Comparison of ENCODE assay signal across 17 mouse cellular contexts in the genomic region with DNA sequence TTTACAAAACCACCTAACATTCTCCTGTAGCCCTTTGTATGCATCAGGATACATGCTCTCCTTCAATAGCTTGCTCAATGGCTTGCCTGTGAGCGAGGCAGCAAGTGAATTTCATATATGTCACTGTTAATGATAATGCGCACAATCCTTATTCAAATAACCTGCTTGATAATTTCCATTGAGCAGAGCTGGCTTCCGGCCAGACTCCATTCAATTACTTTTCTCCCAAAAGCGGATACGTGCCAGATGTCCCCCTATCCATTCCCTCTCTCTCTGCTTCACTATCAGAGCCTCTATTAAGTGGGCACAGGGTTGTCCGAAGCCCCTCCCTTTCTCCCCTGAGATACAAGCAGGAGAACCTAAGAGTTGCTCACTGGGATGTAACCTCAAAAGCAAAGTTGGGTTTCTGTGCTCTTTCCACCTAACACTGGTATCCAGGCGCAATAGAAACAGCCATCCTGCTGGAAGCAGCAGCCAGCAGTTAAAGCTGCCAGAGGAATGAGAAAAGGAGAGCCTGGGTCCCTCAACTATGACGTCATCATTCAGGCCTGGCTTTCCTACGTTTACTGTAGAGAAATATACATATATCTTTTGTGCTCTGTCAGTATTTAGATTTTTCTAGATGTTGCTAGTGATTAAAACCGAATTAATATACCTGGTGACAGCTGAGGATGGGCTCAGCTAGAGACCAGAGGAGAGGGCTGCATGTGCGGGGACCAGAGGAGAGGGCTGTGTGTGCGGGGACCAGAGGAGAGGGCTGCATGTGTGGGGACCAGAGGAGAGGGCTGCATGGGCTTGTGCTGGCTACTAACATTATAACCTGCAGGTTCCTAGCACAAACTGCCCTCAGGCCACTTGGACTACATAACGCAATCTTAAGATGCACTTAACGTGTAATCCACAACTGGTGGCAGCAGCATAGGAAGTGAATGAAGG. TPM values are rescaled to one million over a fixed set of nuclear protein-coding genes. Genes with fewer than 3 reads are reported as not detected.
DNase-seq lines count a peak whose midpoint lies in the region; ATAC-seq and TF ChIP-seq lines count a peak whose summit lies in the region.
"Had no signal": no experiment of that assay in that cellular context is flagged by ENCODE, and none has a peak within 500 bp of the region (broad histone marks: within the 10 kb centered on the region; RNA-seq: fewer than 3 reads in every experiment).

No protein-coding gene starts in this region.

- H3K27me3 ChIP-seq in midbrain, embryonic 12.5 days: no peaks in the 10 kb centered on the region
- H3K27me3 ChIP-seq in midbrain, embryonic 11.5 days (ENCODE audit: control insufficient read depth, insufficient read depth, low read length): no peaks in the 10 kb centered on the region
- no peaks in the 10 kb centered on the region for H3K27me3 ChIP-seq in forebrain, embryonic 15.5 days
- H3K27me3 ChIP-seq in hindbrain, embryonic 13.5 days: no peaks in the 10 kb centered on the region
- H3K27me3 ChIP-seq in midbrain, postnatal 0 days (ENCODE audit: insufficient read depth, low read length): no peaks in the 10 kb centered on the region
- H3K27me3 ChIP-seq: intestine, embryonic 15.5 days; liver, embryonic 12.5 days had no signal

- 79% methylated on average over 14 of the region's 14 CpGs for WGBS in midbrain, embryonic 12.5 days
- WGBS in midbrain, embryonic 11.5 days: 88% methylated on average over 14 of the region's 14 CpGs
- 38% methylated on average over 14 of the region's 14 CpGs for WGBS in forebrain, embryonic 15.5 days
- 56% methylated on average over 14 of the region's 14 CpGs for WGBS in hindbrain, embryonic 13.5 days
- WGBS in midbrain, postnatal 0 days: 60% methylated on average over 14 of the region's 14 CpGs

- H3K4me2 ChIP-seq in midbrain, embryonic 12.5 days (replicated peaks): no peak overlapping the region
- no peak overlapping the region for H3K4me2 ChIP-seq in midbrain, embryonic 11.5 days
- 0 out of 2 replicates have a peak overlapping the region, but pooled peaks have one; percentile 4 for H3K4me2 ChIP-seq in forebrain, embryonic 15.5 days (replicated peaks)
- H3K4me2 ChIP-seq in hindbrain, embryonic 13.5 days: no peak overlapping the region
- H3K4me2 ChIP-seq in midbrain, postnatal 0 days (ENCODE audit: low read depth, low read length, poor library complexity, severe bottlenecking): no peak overlapping the region
- H3K4me2 ChIP-seq: intestine, embryonic 15.5 days; liver, embryonic 12.5 days; lung, embryonic 14.5 days had no signal

- H3K9ac ChIP-seq in midbrain, embryonic 12.5 days (replicated peaks): no peak overlapping the region; the same call in 1 of the 2 replicates
- no peak overlapping the region for H3K9ac ChIP-seq in midbrain, embryonic 11.5 days (ENCODE audit: low read length)
- H3K9ac ChIP-seq in forebrain, embryonic 15.5 days (replicated peaks): no peak overlapping the region
- no peak overlapping the region for H3K9ac ChIP-seq in hindbrain, embryonic 13.5 days
- 0 out of 2 replicates have a peak overlapping the region, but pooled peaks have one; percentile 8 for H3K9ac ChIP-seq in midbrain, postnatal 0 days (replicated peaks; ENCODE audit: low read length, poor library complexity, severe bottlenecking)
- H3K9ac ChIP-seq: intestine, embryonic 15.5 days; liver, embryonic 12.5 days; lung, embryonic 14.5 days had no signal

- H3K4me3 ChIP-seq in midbrain, embryonic 12.5 days: no peak overlapping the region
- H3K4me3 ChIP-seq in midbrain, embryonic 11.5 days (ENCODE audit: low read depth, low read length): no peak overlapping the region
- H3K4me3 ChIP-seq in forebrain, embryonic 15.5 days: no peak overlapping the region
- no peak overlapping the region for H3K4me3 ChIP-seq in hindbrain, embryonic 13.5 days
- H3K4me3 ChIP-seq in midbrain, postnatal 0 days (ENCODE audit: low read depth, low read length): no peak overlapping the region
- H3K4me3 ChIP-seq: heart, embryonic 10.5 days; intestine, embryonic 15.5 days; liver, embryonic 12.5 days had no signal

- DNase-seq in midbrain, embryonic 11.5 days (ENCODE audit: low spot score, missing footprints): no peak
- DNase-seq in midbrain, postnatal 0 days (ENCODE audit: low spot score): peak; percentile 42
- DNase-seq in thymus, postnatal 0 days (ENCODE audit: low spot score): no peak
- DNase-seq in kidney, adult 18-20 months: no peak
- DNase-seq: cerebellum, postnatal 14 days; gastrocnemius, postnatal 14 days; heart, postnatal 10 days; lung, embryonic 14.5 days; thymus, postnatal 36 days had no signal

- TF ChIP-seq CTCF in midbrain, postnatal 0 days (IDR thresholded peaks at IDR 0.05): no peak

- no peaks in the 10 kb centered on the region for H3K9me3 ChIP-seq in midbrain, embryonic 12.5 days
- H3K9me3 ChIP-seq in midbrain, embryonic 11.5 days (ENCODE audit: control insufficient read depth, low read length): no peaks in the 10 kb centered on the region
- H3K9me3 ChIP-seq in forebrain, embryonic 15.5 days: no peaks in the 10 kb centered on the region
- no peaks in the 10 kb centered on the region for H3K9me3 ChIP-seq in hindbrain, embryonic 13.5 days
- no peaks in the 10 kb centered on the region for H3K9me3 ChIP-seq in midbrain, postnatal 0 days (ENCODE audit: low read length)
- H3K9me3 ChIP-seq: heart, embryonic 10.5 days; intestine, embryonic 15.5 days; liver, embryonic 12.5 days had no signal

- no peak for ATAC-seq in midbrain, embryonic 12.5 days (ENCODE audit: low FRiP score, low read depth)
- ATAC-seq in midbrain, embryonic 11.5 days (ENCODE audit: low FRiP score): no peak
- peak; percentile 77 for ATAC-seq in forebrain, embryonic 15.5 days (replicated peaks)
- ATAC-seq in hindbrain, embryonic 13.5 days (ENCODE audit: low FRiP score): peak; percentile 78
- ATAC-seq in midbrain, postnatal 0 days (ENCODE audit: low FRiP score): no peak
- ATAC-seq: intestine, embryonic 15.5 days; liver, embryonic 12.5 days had no signal

- 0 out of 2 replicates have a peak overlapping the region, but pooled peaks have one; percentile 31 for H3K27ac ChIP-seq in midbrain, embryonic 12.5 days (replicated peaks)
- no peak overlapping the region for H3K27ac ChIP-seq in midbrain, embryonic 11.5 days (ENCODE audit: low read depth, low read length)
- peak overlapping the region; percentile 75 for H3K27ac ChIP-seq in forebrain, embryonic 15.5 days (replicated peaks)
- H3K27ac ChIP-seq in hindbrain, embryonic 13.5 days: peak overlapping the region; percentile 79
- no peak overlapping the region for H3K27ac ChIP-seq in midbrain, postnatal 0 days (ENCODE audit: low read depth, low read length)
- H3K27ac ChIP-seq: heart, embryonic 10.5 days; intestine, embryonic 15.5 days; kidney, postnatal 0 days; liver, embryonic 12.5 days; macrophage had no signal

- no peaks in the 10 kb centered on the region for H3K36me3 ChIP-seq in midbrain, embryonic 12.5 days
- no peaks in the 10 kb centered on the region for H3K36me3 ChIP-seq in midbrain, embryonic 11.5 days (ENCODE audit: control insufficient read depth, insufficient read depth, low read length)
- no peaks in the 10 kb centered on the region for H3K36me3 ChIP-seq in forebrain, embryonic 15.5 days
- H3K36me3 ChIP-seq in hindbrain, embryonic 13.5 days: no peaks in the 10 kb centered on the region
- H3K36me3 ChIP-seq in midbrain, postnatal 0 days (ENCODE audit: insufficient read depth, low read length): no peaks in the 10 kb centered on the region
- H3K36me3 ChIP-seq: heart, embryonic 10.5 days; intestine, embryonic 15.5 days; liver, embryonic 12.5 days had no signal

- no peaks in the 10 kb centered on the region; the same call in 1 of the 2 replicates for H3K4me1 ChIP-seq in midbrain, embryonic 12.5 days
- H3K4me1 ChIP-seq in midbrain, embryonic 11.5 days (ENCODE audit: control insufficient read depth, insufficient read depth, low read length): no peaks in the 10 kb centered on the region
- H3K4me1 ChIP-seq in forebrain, embryonic 15.5 days: peaks cover 21% of the 10 kb centered on the region
- H3K4me1 ChIP-seq in hindbrain, embryonic 13.5 days (replicated peaks): peaks cover 34% of the 10 kb centered on the region
- peaks cover 8% of the 10 kb centered on the region; the same call in 1 of the 2 replicates for H3K4me1 ChIP-seq in midbrain, postnatal 0 days (ENCODE audit: insufficient read depth, low read length)
- H3K4me1 ChIP-seq: heart, embryonic 10.5 days; intestine, embryonic 15.5 days; liver, embryonic 12.5 days had no signal

RNA-seq across cellular contexts. Expression of gene Efcab11, which starts 30.6 kb away (rescaled TPM):
- polyA plus RNA-seq in midbrain, embryonic 12.5 days (2016; fragmentation: Nextera tagmentation; extraction: Ambion mirVana): 16.7 and 17.4 TPM in 2 replicates
- 23.8 and 24.6 TPM in 2 replicates for polyA plus RNA-seq in midbrain, embryonic 11.5 days (2014; fragmentation: Nextera tagmentation; extraction: Ambion mirVana)
- 9.8 and 9.9 TPM in 2 replicates for polyA plus RNA-seq in forebrain, embryonic 15.5 days (2015; fragmentation: Nextera tagmentation; extraction: Ambion mirVana)
- 5.7 and 6.1 TPM in 2 replicates for polyA plus RNA-seq in hindbrain, embryonic 13.5 days (2015; fragmentation: Nextera tagmentation; extraction: Ambion mirVana)
- total RNA-seq in midbrain, postnatal 0 days (2014; rRNA removed): 2.5 and 2.9 TPM in 2 replicates
- polyA plus RNA-seq in midbrain, postnatal 0 days (2015; fragmentation: Nextera tagmentation; extraction: Ambion mirVana): 2.6 and 5.0 TPM in 2 replicates
- 9.6 and 10.0 TPM in 2 replicates for polyA plus RNA-seq in thymus, postnatal 0 days (2015; fragmentation: Nextera tagmentation; extraction: Ambion mirVana)

RNA-seq across cellular contexts. Expression of gene Tdp1, which starts 30.7 kb away (rescaled TPM):
- polyA plus RNA-seq in midbrain, embryonic 12.5 days (2016; fragmentation: Nextera tagmentation; extraction: Ambion mirVana): 68.4 and 71.5 TPM in 2 replicates
- polyA plus RNA-seq in midbrain, embryonic 11.5 days (2014; fragmentation: Nextera tagmentation; extraction: Ambion mirVana): 78.3 and 81.9 TPM in 2 replicates
- polyA plus RNA-seq in forebrain, embryonic 15.5 days (2015; fragmentation: Nextera tagmentation; extraction: Ambion mirVana): 70.1 and 72.0 TPM in 2 replicates
- 48.2 and 52.3 TPM in 2 replicates for polyA plus RNA-seq in hindbrain, embryonic 13.5 days (2015; fragmentation: Nextera tagmentation; extraction: Ambion mirVana)
- 16.1 and 19.0 TPM in 2 replicates for total RNA-seq in midbrain, postnatal 0 days (2014; rRNA removed)
- polyA plus RNA-seq in midbrain, postnatal 0 days (2015; fragmentation: Nextera tagmentation; extraction: Ambion mirVana): 31.8 and 34.8 TPM in 2 replicates
- 49.9 and 55.7 TPM in 2 replicates for polyA plus RNA-seq in thymus, postnatal 0 days (2015; fragmentation: Nextera tagmentation; extraction: Ambion mirVana)

Comparison
In these comparisons a context has a peak if more than half of its experiments do, and no peak if none do; other contexts are left out.
1. H3K27ac ChIP-seq: peak in midbrain, embryonic 12.5 days (single experiment), forebrain, embryonic 15.5 days (single experiment) and hindbrain, embryonic 13.5 days (single experiment); none in midbrain, embryonic 11.5 days (single experiment) and midbrain, postnatal 0 days (single experiment).
2. ATAC-seq: peak in forebrain, embryonic 15.5 days (single experiment) and hindbrain, embryonic 13.5 days (single experiment); none in midbrain, embryonic 12.5 days (single experiment), midbrain, embryonic 11.5 days (single experiment) and midbrain, postnatal 0 days (single experiment).